Mouse (Mus musculus) gastrocnemius, adult 2 months (tissue): ENCODE results near the gene Clcn5. TPM values are rescaled to one million over a fixed set of nuclear protein-coding genes. Genes with fewer than 3 reads are reported as not detected.
A peak's percentile ranks its signal among the peaks of the same experiment; 100 is the strongest.

Experiments used
- DNase-seq: peaks from one replicate; pipeline ENCODE4 v3.0.0; 2022
- H3K27ac ChIP-seq: fragments of 200-600 bp; 2 replicates; pipeline ENCODE4 v1.8.1; 2022; ENCODE audit warnings: mild to moderate bottlenecking
- H3K4me3 ChIP-seq: fragments of 200-600 bp; 2 replicates; pipeline ENCODE4 v1.8.1; 2022; ENCODE audit warnings: mild to moderate bottlenecking, moderate library complexity
- CTCF ChIP-seq: fragments of 200-600 bp; IDR thresholded peaks from 2 replicates; pipeline ENCODE4 v1.8.1; 2022; ENCODE audit warnings: antibody characterized with exemption, mild to moderate bottlenecking, moderate library complexity
- intact Hi-C: fragments of 180-260 bp; cut with DNase I; formaldehyde crosslinking; loops from one replicate; pipeline ENCODE4 v1.15.1; 2025
- long read RNA-seq, 2 experiments: library from polyadenylated mRNA; stranded (forward); transcript quantifications; one replicate each; pipeline ENCODE4 v2.0.0; 2021
- total RNA-seq, 2 experiments: library from RNA; stranded (reverse); gene quantifications; 2 replicates each; pipeline ENCODE4 v1.2.3; 2021

The Clcn5 gene
- 1 to 10 TPM; 2.3 to 2.8 TPM for total RNA-seq
- long read RNA-seq, experiment 1, partial matches to known transcripts: 0 of 2 reads
- long read RNA-seq, experiment 1, other reads (novel, unspliced or antisense): 2 of 2 reads
- long read RNA-seq, experiment 2: 0 reads

DNA sequence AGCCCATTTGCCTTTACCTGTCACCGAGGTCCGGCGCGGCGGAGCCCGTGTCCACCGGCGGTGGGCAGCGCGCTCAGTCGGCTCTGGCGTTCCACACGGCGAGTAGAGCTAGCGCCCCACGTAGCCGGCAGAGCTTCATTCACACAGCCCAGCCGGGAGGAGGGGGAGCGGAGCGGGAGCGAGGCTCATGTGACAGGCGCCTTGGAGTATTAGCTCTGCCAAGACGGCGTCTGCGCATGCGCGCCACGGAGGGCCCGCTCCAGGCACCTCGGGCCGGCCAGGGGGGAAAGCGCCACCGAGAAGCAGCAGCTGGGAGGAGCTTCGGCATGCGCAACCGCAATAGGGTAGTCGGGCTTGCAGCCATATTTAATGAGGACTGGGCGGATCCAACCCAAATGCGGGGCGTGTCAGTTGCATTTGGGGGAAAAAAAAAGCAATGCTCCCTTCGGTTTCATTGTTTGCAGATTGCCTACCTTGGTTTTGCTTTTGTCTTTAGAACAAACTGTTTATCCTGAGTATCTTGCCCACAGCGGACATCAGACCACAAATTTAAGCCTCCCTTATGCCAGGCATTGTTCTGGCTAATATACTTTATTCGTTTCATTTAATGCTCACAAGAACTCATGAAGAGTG is at the start of gene Clcn5:
Gene Clcn5, minus strand, starts transcription at position 270 of the 633 bp plus-strand sequence.
- no peak for TF ChIP-seq CTCF
- peak within 1 kb of the TSS; percentile 90 for H3K27ac ChIP-seq
- intact Hi-C loops: no loop called here
- peak within 1 kb of the TSS; percentile 90 for H3K4me3 ChIP-seq
- DNase-seq: peak; percentile 98

GRCm38 (mm10) chrX:7325455-7325854 is 6.3 kb upstream of the Clcn5 start:
- intact Hi-C loops: loop anchor here (10.0 kb wide), 1 partner anchor 319 kb away; no protein-coding TSS in a partner anchor
- DNase-seq: no peak
- Histone ChIP-seq H3K27ac (no peak overlapping the region), H3K4me3 (no peak overlapping the region)
- peak; percentile 46 for TF ChIP-seq CTCF

GRCm38 (mm10) chrX:7322288-7322687 is 3.1 kb upstream of the Clcn5 start:
- no peak overlapping the region for H3K27ac ChIP-seq
- intact Hi-C loops: loop anchor here (1.0 to 10.0 kb wide), 2 partner anchors 99 to 323 kb away; no protein-coding TSS in a partner anchor
- peak; percentile 45 for DNase-seq
- TF ChIP-seq CTCF: peak; percentile 60
- H3K4me3 ChIP-seq: no peak overlapping the region

GRCm38 (mm10) chrX:7320571-7320970 is 1.4 kb upstream of the Clcn5 start:
- TF ChIP-seq CTCF: no peak
- DNase-seq: no peak
- Histone ChIP-seq H3K4me3 (no peak overlapping the region), H3K27ac (no peak overlapping the region)
- intact Hi-C loops: loop anchor here (10.0 kb wide), 1 partner anchor 324 kb away; no protein-coding TSS in a partner anchor

DNA sequence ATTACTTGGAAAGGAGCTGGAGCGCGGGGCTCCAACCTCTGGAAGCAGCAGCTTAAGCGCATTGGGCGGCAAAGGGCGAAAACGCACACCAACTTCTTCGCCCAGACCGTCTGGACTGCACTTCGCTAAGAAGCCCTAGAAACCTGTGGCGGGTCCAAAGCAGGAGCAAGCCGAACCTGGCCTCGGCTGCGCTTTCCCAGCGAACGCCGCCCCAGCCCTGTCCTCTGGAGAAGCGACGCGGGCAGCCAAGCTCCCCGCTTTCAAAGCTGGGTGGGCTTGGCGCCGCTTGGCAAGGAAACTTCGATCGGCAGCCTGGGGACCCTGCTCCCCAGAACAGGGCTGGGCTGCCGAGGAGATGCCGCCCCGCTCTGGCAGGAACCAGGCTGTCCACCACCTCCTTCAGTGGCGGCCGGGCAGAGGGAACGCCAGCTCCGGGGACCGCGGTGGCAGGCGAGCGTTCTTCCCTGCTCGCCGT is 570 bp downstream of the Clcn5 start:
- peak overlapping the region; percentile 90 for H3K27ac ChIP-seq
- TF ChIP-seq CTCF: no peak
- intact Hi-C loops: no loop called here
- DNase-seq: no peak
- H3K4me3 ChIP-seq: peak overlapping the region; percentile 90

DNA sequence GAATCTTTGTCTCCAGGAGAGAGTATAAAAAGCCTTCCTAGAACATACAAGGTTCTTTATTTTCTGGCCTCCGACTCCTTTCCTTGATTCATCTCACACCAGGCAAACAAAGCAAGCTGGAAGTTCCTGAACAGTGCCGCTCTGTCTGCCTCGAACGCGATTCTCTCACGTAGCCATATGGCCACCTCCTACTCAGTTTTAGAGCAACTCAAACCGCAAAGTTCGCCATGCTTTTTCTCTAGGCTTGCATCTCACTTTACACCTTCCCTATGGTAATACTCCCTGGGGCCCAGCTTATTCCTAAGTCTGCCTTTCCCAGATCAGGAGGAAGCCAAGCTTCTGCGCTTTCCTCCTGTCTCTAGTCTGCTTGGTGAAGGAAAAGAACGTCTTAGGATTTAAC is 4.0 kb downstream of the Clcn5 start:
- no peak for TF ChIP-seq CTCF
- H3K27ac ChIP-seq: peak overlapping the region; percentile 24; the same call in 1 of the 2 replicates
- peak overlapping the region; percentile 51 for H3K4me3 ChIP-seq
- no peak for DNase-seq
- intact Hi-C loops: no loop called here

DNA sequence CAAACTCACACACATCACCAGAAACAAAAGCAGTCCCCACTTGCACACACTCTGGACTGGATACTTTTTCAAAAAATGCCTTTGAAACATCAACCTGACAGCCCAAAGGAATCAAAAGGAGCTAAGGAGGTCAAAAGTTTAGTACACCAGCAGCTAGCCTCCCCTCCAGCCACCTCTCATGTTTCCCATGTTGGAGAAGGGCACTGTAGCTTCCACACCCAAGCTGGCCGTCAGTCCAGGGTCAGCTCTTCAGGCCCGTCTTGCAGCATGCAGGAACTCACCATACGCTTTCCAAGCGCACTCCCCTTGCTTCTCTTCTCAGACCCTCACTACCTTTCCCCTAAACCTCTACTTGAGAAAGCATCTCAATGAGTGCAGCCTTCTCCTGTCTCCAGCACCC is 4.5 kb downstream of the Clcn5 start:
- intact Hi-C loops: no loop called here
- Histone ChIP-seq H3K27ac (no peak overlapping the region; the same call in 1 of the 2 replicates), H3K4me3 (peak overlapping the region; percentile 51)
- no peak for TF ChIP-seq CTCF
- no peak for DNase-seq

DNA sequence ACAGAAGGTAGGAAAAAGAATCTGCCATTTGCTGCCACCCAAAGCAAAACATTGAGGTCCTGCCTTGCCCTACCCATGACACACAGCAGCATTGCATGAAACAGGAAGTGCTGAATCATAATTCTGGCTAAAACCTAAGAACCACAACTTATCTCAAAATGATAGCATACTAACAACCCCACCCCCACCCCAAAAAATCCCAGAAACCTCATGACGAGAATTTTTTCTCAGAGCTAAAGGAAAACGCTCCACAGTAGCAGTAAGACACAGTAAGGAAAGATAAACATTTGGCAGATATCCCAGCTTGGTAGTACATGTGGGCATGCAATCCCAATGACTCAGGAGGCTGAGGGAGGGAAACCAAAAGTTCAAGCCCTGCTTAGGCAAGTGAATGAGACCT is 10.9 kb downstream of the Clcn5 start:
- no peak overlapping the region for H3K4me3 ChIP-seq
- no peak for DNase-seq
- no peak overlapping the region for H3K27ac ChIP-seq
- TF ChIP-seq CTCF: no peak
- intact Hi-C loops: no loop called here

DNA sequence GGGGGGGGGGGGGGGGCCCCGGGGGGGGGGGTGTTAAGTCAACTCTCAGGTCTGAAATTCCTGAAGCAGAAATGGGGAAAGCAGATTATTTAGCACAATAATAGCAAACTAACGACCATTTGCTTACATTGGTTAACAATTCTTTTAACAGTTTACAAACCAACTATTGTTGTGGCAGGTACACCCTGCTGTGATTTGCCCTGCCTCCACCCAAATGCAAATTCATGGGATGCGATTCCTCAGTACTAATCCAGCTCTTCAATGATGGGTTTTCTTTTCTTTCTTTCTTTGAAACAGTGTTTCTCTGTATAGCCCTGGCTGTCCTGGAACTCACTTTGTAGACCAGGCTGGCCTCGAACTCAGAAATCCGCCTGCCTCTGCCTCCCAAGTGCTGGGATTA is 12.3 kb downstream of the Clcn5 start:
- intact Hi-C loops: no loop called here
- H3K27ac ChIP-seq: no peak overlapping the region
- DNase-seq: no peak
- TF ChIP-seq CTCF: no peak
- H3K4me3 ChIP-seq: no peak overlapping the region

DNA sequence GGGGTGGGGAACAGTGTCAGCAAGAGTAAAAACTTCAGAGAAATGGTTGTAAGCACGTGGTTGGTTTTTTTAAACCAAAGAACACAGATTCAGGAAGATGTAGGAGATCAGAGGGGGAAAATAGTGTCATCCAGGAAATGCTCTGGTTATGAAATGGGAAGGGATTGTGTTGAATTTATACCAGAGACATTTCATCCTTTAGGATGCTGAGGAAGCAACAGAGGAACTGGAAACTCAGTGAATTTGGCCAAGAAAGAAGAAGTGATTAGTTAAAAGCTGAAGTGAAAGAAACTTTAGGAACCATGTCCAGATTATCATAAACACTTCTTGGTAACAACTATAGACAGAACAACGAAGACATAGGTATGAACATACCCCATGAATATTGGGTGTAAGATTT is 26.2 kb downstream of the Clcn5 start:
- TF ChIP-seq CTCF: no peak
- no peak overlapping the region for H3K27ac ChIP-seq
- no peak for DNase-seq
- intact Hi-C loops: no loop called here
- no peak overlapping the region for H3K4me3 ChIP-seq

GRCm38 (mm10) chrX:7292151-7292768 is 26.9 kb downstream of the Clcn5 start:
- intact Hi-C loops: no loop called here
- H3K4me3 ChIP-seq: no peak overlapping the region
- no peak for TF ChIP-seq CTCF
- DNase-seq: no peak
- H3K27ac ChIP-seq: no peak overlapping the region

- H3K4me3 ChIP-seq: no peak overlapping the region
- H3K27ac ChIP-seq: no peak overlapping the region
- TF ChIP-seq CTCF: no peak
- DNase-seq: no peak
- intact Hi-C loops: no loop called here
Measured at GRCm38 (mm10) chrX:7288976-7289375, 30.2 kb downstream of the Clcn5 start.

DNA sequence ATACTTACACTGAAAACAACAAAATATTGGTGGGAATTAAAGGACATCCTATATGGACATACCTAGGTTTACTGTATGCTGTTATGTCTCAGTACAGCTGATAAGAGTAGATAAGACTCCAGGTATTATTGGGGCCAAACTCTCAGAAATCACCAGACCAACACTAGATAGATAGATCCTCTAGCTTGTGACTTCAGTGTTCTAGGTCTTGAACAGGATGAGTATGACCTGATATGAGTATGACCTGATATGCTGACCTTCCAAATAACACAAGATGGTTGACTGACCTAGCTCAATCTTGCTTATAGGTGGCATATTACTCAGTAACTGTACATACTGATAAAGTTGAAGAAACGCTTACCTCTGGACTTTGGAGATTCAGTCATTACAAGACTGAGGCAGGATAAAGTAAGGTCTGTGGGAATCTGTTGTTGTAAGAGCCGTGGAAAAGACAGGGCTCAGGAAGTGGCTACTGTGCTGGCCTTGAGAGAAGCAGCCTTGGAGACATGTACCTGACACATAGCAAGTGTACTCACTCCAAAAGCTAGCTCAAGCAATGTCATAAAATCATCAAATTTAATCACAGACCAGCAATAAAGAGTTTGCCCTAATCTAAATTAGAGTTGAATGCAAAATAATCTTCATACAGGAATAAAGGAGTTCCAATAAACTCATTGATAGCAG is 32.0 kb downstream of the Clcn5 start:
- Histone ChIP-seq H3K4me3 (no peak overlapping the region), H3K27ac (no peak overlapping the region)
- no peak for DNase-seq
- no peak for TF ChIP-seq CTCF
- intact Hi-C loops: no loop called here
